Mouse (Mus musculus) R1 (cell line): ENCODE data around the gene Dok1.

Source experiments
- DNase-seq: peaks from one replicate; pipeline ENCODE4 v3.0.0-alpha.2; 2018; ENCODE audit warnings: low read depth, low spot score

Gene Dok1

DNA sequence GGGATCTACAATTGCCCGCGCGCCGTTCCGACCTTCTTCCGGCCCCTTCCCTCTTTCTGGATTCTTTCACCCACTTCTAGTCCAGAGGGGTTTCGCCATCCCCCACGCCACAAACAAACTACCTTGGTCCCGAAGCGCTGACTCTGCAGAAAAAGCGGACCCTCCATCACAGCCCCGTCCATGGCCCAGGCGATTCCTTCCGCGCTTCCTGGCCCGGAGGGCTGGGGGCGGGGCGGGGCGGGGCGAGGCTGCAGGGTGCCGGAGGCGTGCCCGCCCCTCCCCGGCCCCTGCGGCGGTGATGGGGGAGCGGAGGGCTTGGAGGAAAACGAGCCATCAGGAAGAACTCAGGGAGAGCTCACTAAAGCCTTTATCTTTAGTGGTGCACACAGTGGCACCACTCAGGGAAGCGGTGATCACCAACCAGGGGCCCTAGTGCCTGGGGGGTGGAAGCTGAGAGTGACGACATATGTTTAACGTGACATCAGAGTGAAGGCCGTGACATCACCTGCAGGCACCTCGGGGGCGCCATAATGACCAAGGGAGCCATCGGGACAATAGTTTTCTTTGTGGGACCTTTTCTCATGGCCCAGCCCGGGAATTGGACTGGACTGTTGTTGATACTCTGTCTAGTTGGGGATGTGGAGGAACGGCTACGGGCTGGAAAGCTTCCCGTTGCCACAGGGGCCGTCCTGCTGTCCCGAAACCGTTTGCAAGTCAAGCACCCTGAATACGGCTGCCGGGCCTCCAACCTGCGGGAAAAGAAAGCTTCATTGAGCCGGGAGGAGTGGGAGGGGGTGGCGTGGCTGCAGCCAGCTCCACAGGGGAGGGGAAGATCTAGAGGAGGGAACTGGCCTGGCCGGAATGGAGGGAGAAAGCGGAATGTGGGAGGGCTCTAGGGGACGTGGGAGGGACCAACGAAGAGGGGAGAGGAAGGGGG, at the start of gene Dok1, which contains the start of gene Loxl3:
TSS of gene Dok1 (minus strand) at position 223 of the 937 bp plus-strand sequence.
TSS of gene Loxl3 (plus strand) at position 925 of the 937 bp plus-strand sequence.
- DNase-seq = peak; percentile 90

DNA sequence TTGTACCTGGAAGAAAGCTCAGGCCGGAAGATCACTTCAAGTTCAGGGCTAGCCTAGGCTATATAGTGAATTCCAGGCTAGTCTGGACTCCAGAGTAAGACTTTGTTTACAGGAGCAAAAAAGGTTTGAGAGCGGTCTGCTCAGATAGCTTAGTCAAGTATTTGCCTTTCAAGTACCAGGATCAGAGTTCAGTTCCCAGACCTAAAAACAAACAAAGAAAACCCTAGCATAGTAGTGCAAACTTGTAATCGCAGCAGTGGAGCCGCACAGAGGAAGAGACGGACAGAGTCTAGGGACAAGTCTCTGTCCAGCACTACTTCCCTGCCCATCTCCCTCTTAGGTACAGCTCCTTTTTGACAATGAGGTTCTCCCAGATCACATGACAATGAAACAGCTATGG, 46.9 kb upstream of the Dok1 start:
- DNase-seq = no peak

DNA sequence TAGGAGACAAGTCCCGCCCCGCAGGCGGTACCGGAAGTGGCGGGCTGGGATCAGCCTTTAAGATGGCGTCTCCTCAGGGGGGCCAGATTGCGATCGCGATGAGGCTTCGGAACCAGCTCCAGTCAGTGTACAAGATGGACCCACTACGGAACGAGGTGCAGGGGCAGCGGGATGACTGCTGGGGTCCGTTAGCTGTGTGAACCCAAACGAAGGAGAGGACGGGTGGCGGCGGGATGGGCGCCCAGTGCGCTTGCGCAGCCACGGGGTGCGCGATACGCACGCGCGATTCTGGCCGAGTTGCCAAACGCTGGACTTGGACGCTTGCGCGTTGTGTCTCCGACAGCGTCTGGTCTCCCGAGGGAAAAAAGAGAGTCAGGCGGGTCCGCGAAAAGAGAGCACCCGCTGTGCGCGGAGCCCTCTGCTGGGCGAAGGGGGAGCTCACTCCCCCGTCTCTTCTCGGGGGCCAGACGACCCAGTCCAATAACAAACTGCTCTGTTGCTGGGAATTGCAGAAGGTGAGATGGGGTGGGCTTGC, 45.1 kb upstream of the Dok1 start:
- peak; percentile 97 for DNase-seq

DNA sequence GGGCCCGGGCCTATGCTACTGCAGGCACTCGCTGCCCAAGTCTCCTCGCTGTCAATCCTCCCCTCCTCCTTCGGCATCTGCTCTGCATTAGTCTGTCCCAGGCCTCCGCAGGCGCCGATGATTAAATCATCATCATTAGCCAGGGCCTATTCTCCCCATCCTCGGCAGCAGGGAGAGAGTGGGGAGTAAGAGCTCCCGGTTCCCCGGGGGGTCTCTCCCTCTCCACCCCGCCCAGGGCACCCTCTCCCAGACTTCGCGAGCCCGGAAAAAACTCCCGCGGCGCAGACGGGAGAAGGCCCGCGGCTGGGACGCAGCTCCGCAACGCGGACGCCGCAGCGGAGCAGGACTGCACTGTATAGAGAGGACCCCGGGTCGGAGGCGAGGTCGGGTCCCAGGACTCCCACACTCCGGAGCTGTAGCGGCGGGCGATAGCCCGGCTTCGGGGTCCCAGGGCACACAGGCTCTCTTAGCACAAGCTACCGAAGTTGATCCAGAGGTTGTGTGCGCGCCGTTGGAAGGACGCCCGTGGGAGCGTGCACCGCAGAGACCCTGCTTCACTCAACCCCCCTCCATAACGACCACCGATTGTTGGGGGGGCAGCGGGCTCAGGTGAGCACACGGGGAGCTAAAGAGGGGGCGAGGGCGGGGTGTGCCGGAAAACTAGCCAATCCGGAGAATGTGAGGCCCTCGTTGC, 44.5 kb upstream of the Dok1 start, which contains the start of gene Pcgf1:
TSS of gene Pcgf1 (plus strand) at position 240 of the 694 bp plus-strand sequence.
- DNase-seq = peak; percentile 63

DNA sequence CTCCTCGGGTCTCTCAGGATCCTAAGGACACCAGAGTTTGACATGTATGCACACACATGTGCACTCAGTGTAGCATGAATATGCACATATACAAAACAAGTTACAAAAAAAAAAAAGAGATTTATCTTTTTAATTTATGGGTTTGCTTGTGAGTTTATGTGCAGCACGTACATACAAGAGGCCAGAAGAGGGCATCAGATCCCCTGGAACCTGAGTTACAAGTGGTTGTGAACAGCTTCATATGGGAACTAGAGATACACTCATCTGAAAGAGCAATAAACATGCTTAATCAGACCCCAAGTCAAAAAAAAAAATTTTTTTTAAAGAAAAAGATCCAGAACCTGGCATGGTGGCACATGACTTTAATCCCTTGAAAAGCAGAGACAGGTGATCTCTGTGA, 41.7 kb upstream of the Dok1 start:
- peak; percentile 28 for DNase-seq

DNA sequence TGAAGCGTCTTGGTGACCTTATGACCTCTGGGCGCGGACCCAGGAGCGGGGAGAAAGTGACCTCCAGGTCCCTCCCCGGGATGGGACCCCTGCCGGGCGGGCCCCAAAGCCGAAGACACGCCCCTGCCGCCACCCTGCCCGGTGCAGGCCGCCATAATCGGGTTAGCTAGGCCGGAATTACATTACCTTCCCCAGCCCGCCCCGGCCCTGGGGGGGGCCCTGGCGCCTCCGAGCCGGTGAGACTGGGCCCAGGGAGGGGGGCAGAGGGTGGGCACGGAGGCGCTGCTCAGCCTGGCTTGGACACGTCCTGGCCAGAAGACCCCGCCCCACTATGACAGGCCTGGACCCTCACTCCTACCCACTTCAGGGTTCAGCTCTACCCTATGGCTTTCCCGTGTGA, 37.9 kb upstream of the Dok1 start:
- no peak for DNase-seq

DNA sequence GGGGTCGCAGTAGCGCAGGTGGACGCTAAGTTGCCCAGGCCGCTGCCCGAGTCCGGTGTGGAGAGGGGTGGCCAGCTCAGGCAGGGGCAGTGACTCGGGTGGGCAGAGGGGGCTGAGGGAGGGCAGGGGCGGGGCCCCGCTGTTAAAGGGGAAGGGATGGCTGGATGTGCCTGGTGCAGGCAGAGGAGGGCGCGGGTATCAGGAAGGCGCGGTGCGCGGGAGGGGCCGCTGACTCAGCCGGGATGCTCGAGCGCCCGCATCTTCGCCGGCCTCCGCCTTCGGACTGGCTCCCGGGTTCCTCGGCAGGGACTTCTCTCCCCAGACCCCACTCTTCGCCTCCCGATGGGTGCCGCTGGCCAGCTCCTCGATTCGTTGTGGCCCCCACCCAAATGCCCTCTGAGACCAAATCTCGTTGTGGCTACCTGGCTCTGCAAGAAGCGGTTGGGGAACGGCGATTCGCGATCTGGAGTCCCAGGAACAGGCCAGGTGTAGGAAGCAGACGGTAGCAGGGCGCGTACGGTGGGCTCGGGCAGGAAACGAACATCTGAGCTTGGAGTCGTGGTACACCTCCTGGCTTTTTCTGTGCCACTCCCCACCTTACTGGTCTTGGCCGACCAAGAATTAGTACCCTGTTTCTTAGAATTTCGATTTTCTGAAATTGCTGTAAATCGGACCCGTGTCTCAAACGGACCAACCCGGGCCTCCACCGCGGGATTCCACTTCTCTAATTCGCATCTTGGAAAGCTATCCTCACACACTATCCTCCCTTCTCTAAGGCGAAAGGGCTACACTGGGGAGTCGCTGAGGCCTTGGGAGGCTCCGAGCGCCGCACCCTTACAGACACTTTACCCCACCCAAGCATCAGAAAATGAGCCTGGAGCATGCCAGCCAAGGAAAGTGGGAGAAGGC, 37.3 kb upstream of the Dok1 start:
- DNase-seq = peak; percentile 48

DNA sequence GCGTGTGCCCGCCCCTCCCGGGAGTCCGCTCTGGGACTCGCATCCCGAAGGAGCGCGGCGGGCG, 36.8 kb upstream of the Dok1 start, which contains the start of gene Tlx2:
TSS of gene Tlx2 (minus strand) at position 47 of the 64 bp plus-strand sequence.
- no peak for DNase-seq

DNA sequence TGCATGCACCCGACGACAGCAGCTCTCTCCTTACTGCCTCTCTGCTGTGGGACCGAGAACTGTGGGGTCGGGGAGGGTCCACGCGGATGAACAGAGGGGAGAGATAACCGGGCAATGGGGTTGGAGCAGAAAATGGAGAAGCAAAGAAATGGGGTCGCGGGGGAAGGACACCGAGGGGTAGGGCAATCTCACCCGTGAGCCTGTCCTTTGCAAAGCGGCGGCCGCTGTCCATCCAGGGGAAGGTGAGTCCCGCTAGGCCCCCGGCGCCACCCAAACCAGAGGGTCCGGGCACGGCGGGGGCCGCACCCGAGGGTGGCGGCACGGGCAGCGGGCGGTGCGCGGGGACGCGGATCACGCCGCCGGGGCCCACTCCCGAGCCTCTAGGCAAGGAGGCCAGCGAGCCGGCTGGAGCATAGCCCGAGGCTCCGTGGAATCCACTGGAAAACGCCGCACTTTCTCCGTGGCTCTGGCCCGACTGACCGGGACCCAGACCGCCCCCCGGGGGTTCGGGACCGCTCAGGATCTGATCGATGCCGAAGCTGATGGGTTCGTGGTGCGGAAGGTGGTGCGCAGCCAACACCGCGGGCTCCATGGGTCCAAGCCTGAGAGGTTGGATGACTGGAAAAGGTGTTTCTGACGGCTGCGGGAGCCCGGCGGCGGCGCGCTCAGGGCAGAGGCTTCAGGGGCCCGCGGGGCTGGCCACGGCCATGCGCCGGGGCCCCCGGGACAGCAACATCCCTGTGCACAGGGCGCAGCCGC, 36.4 kb upstream of the Dok1 start:
- peak; percentile 37 for DNase-seq

DNA sequence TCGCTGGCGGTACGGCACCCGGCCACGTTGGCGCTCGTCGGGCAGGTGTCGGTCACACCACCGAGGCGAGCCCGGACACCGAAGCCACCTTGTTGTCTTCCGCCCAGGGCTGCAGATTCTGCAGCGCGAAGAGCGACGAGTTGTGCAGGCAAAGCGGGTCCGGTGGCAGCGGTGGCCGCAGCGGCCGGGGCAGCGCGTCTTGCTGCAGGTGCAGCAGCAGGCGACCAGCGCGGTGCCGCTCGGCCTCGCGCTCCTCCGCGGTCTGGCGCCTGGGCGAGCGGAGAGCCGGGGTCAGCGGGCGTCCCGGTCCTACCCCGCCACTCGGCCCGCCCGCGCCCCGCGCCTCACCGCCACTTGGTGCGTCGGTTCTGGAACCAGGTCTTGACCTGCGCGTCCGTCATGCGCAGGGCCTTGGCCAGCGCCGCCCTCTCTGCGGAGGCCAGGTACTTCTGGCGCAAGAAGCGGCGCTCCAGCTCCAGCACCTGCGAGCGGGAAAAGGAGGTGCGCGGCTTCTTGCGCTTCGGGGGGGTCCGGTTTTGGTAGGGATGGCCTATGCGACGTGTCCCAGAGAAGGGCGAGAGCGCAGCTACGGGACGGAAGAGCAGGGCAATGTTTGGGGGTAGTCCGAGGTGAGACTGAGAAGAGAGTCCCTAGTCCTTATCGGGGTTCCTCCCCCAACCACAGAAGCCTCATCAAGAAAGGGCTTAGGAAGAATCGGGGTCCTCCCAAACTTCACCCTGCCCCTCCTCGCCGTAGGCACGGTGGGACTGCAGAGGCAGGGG, 35.6 kb upstream of the Dok1 start:
- peak; percentile 38 for DNase-seq

DNA sequence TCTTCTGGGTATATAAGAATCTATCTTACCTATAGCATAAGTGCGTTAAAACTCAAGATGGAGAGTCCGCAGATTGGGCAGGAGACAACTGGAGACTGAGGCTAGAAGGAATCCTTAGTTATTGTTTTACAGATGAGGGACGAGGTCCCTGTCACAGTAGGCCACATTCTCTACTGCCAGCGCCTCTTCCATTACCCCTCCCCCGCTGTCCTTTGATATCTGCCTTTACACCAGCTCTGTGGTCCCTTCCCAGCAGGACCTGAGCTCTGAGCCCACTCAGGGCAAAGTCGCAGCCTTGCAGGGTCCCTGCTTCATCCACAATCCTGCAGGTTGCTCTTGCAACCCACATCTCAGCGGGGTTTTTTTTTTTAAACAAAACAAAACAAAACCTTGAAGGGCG, 35.0 kb upstream of the Dok1 start:
- peak; percentile 60 for DNase-seq

DNA sequence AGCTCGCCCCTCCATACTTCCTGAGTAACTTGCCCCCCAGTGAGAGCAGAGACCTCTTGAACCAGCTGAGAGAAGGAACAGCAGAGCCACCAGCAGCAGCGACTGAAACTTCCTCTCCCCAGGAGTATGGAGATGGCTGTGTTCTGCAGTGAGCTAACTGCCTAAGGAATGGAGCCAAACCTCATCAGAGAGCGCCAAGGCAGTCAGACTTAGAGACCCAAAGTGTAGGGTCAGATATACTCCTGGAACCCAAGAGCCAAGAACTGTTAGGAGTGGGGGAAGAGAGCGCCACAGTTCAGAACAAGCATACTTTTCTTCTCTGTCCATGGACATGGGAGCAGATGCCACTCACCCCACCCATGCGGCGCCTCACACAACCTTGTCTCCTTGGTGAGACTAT, 33.2 kb upstream of the Dok1 start:
- DNase-seq = no peak

DNA sequence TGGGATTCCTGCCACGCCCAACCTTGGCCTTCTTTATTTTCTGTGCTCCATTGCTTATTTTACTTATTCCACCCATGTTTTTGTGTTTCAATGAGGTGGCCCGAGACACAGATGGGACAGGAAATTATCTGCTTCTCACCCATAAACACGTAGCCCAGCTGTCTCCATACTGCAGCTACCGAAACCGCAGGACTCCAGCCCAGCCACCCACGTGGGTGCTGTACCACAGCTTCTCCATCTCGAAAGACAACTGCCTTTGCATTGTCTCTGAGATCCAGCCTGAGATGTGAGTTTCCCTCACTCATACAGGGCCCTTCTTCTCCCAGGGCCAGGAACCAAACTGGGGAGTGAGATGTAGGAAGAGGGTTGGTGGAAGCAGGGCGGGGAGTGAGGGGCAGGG, 32.7 kb upstream of the Dok1 start:
- DNase-seq = peak; percentile 18

DNA sequence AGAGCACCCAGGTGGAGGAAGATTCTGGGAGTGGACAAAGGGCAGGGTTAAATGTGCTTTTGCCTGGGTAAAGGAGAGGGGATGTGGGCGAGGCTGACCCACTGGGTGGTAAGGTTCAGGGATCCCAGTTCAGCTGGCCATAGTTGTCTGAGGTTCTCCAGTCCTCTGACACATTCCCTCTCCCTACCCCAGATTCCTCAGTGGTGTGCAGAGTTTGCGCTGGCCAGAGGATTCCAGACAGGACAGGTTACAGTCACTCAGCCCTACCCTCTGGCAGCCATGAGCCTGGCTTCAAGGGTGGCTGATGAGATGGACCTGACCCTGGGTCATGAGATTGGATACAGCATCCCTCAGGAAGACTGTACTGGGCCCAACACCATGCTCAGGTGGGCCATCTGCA, 25.5 kb upstream of the Dok1 start:
- no peak for DNase-seq

DNA sequence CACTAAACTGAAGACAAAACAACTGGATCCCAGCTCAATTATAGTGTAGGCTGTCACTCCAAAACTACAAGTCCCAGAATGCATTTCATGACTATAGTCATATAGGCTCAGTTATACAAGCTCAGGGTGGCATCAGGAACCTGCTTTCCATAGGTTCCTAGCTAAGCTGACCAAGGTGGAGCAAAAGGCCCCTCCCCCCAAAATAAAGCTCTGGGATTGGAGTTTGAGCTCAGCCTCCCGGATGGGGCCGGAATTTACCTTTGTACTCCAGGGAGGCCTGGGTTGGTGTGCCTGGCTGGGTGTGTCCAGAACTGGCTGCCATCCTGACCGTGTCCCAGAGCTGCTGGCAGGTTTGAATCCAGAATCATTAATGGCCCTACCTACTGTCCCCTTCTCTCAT, 24.5 kb upstream of the Dok1 start, which contains the start of gene Dqx1:
TSS of gene Dqx1 (plus strand) at position 55 of the 400 bp plus-strand sequence.
- peak; percentile 94 for DNase-seq

DNA sequence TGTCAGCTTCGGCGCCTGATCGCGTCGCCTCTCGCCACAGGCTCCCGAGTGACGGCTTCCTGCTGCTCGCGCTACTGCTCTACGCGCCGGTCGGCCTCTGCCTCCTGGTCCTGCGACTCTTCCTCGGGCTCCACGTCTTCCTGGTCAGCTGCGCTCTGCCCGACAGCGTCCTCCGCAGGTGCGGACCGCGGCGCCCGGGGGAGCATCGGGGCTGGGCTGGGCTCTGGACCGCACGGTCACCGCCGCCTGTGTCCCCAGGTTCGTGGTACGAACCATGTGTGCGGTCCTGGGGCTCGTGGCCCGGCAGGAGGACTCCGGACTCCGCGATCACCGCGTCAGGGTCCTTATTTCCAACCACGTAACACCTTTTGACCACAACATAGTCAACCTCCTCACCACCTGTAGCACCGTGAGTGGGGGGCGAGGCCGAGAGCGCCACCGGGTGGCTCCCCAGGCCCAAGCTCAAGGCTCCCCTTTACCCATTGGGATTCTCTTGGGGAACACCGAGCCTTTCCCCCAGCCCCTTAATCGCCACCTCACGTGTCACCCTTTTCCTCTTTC, 21.7 kb upstream of the Dok1 start, which contains the start of gene Htra2:
TSS of gene Htra2 (minus strand) at position 403 of the 561 bp plus-strand sequence.
- DNase-seq = peak; percentile 42

DNA sequence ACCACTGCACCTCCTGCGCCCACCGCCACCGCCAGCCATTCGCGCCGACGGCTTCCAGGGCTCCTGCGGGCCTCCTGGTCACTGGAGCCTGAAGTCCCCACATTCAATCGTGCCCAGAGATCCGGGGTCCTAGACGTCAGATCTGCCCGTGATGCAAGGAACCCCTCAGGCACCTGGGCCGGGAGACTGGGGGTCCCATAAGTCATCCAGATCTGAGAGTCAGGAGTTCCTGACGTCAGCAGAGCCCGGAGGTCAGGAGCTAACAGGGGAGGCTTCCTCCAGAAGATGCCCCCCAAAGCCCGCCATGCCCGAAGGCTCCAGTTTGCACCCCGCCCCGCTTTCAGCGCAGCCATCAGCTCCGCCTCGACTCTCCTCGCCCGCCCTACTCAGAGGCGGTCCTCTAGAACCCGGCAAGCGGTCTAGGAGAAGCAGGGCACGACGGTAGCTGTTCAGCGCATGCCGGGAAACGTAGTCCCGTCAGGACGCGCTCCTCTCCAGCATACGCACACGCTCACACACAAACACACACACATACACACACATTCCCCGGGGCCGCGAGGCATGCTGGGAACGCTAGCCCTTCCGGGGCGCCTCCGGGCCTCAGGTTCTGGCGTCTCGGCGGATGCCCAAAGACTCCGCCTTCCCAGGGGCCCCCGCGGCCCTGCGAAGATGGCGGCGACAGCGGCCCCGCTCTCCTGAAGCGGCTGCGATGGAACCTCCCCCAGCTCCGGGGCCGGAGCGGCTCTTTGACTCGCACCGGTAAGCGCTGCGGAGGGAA, 21.0 kb upstream of the Dok1 start, which contains the start of gene Aup1:
TSS of gene Aup1 (plus strand) at position 448 of the 778 bp plus-strand sequence.
- peak; percentile 98 for DNase-seq

DNA sequence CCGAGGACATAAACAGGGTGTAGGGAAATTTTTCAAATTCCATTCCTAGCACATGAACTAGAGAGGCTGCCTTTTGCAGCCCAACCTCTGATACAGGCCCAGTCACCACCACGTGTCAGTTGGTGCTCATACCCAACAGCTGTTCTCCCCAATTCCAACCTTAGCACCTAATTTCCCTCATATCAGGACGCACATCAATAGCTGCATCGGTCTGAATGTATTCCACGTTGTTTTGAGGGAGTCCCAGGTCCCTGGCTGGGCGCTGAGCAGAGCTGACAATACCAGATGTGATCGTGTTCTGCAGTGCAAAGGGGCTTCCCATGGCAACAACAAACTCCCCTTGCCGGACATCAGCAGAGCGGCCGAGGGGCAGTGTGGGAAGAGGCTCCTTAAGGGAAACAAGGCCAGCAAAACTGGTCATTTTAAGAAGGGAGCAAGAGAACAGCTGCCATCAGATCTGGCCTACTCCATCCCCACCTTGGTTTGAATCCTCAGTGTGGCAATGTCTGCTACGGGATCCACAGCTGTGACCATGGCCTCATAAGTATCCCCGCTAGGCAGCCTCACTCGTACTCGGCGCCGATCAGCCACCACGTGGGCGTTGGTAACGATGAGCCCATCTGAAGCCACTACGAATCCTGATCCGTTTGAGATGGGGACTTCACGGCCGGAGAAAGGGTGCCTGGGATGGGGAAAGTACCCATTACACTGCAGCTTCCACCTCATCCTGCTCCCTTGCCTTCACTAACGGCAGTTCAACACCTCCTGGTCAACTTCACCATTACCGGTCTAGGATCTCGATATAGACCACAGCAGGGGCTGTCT, 20.1 kb upstream of the Dok1 start:
- peak; percentile 52 for DNase-seq
